Mouse (Mus musculus): ENCODE measurements around the gene Surf1. TPM values are rescaled to one million over a fixed set of nuclear protein-coding genes. Genes with fewer than 3 reads are reported as not detected.
"Not testable (repeated sequence)": the region's sequence is repeated elsewhere in the genome, so short reads cannot be mapped to it uniquely, and the experiment has no call there.

The Surf1 gene
- polyA plus RNA-seq, 1 experiment from 2014 or later, result 54.0 TPM

- 16% methylated on average over 7 of the region's 7 CpGs for WGBS
- Histone ChIP-seq H3K9ac (ENCODE audit: low read length) (peak overlapping the region; percentile 77), H3K27ac (ENCODE audit: low read depth, low read length) (peak overlapping the region; percentile 79), H3K4me2 (peak overlapping the region; percentile 81), H3K4me3 (ENCODE audit: low read depth, low read length) (peak overlapping the region; percentile 74), H3K9me3 (ENCODE audit: control insufficient read depth, low read length) (no peaks in the 10 kb centered on the region), H3K36me3 (ENCODE audit: control insufficient read depth, insufficient read depth, low read length) (peaks cover 21% of the 10 kb centered on the region), H3K4me1 (ENCODE audit: control insufficient read depth, insufficient read depth, low read length) (peaks cover 18% of the 10 kb centered on the region), H3K27me3 (ENCODE audit: control insufficient read depth, insufficient read depth, low read length) (no peaks in the 10 kb centered on the region)
- no peak for DNase-seq (ENCODE audit: low spot score, missing footprints)
- no peak for ATAC-seq (ENCODE audit: low FRiP score)
These were observed 13.0 kb downstream of the Surf1 start for GRCm38 (mm10) chr2:26903311-26903710.

- H3K9ac ChIP-seq (ENCODE audit: low read length), result peak within 1 kb of the TSS; percentile 77
- H3K27me3 ChIP-seq (ENCODE audit: control insufficient read depth, insufficient read depth, low read length), result no peaks in the 10 kb centered on the region
- peak within 1 kb of the TSS; percentile 74 for H3K4me3 ChIP-seq (ENCODE audit: low read depth, low read length)
- under 1% methylated on average over 41 of the region's 41 CpGs for WGBS
- ATAC-seq (ENCODE audit: low FRiP score) (peak; percentile 96), DNase-seq (ENCODE audit: low spot score, missing footprints) (peak; percentile 98)
- peaks cover 18% of the 10 kb centered on the region for H3K4me1 ChIP-seq (ENCODE audit: control insufficient read depth, insufficient read depth, low read length)
- peak within 1 kb of the TSS; percentile 79 for H3K27ac ChIP-seq (ENCODE audit: low read depth, low read length)
- peaks cover 21% of the 10 kb centered on the region for H3K36me3 ChIP-seq (ENCODE audit: control insufficient read depth, insufficient read depth, low read length)
- no peaks in the 10 kb centered on the region for H3K9me3 ChIP-seq (ENCODE audit: control insufficient read depth, low read length)
- peak within 1 kb of the TSS; percentile 81 for H3K4me2 ChIP-seq
These were observed 13.7 kb downstream of the Surf1 start, which contains the start of gene Surf6 for GRCm38 (mm10) chr2:26902467-26903220. Surf6 (minus strand) TSS chr2:26902879.

GRCm38 (mm10) chr2:26901834-26902400 is 14.4 kb downstream of the Surf1 start:
- Histone ChIP-seq H3K4me1 (ENCODE audit: control insufficient read depth, insufficient read depth, low read length) (peaks cover 18% of the 10 kb centered on the region), H3K27ac (ENCODE audit: low read depth, low read length) (no peak overlapping the region), H3K9me3 (ENCODE audit: control insufficient read depth, low read length) (no peaks in the 10 kb centered on the region), H3K27me3 (ENCODE audit: control insufficient read depth, insufficient read depth, low read length) (no peaks in the 10 kb centered on the region), H3K4me3 (ENCODE audit: low read depth, low read length) (peak overlapping the region; percentile 74), H3K9ac (ENCODE audit: low read length) (peak overlapping the region; percentile 77), H3K4me2 (peak overlapping the region; percentile 81), H3K36me3 (ENCODE audit: control insufficient read depth, insufficient read depth, low read length) (peaks cover 22% of the 10 kb centered on the region)
- ATAC-seq (ENCODE audit: low FRiP score), result no peak
- DNase-seq (ENCODE audit: low spot score, missing footprints), result peak; percentile 69
- 14% methylated on average over 7 of the region's 7 CpGs for WGBS

- Histone ChIP-seq H3K27ac (ENCODE audit: low read depth, low read length) (no peak overlapping the region), H3K27me3 (ENCODE audit: control insufficient read depth, insufficient read depth, low read length) (no peaks in the 10 kb centered on the region), H3K4me2 (no peak overlapping the region), H3K36me3 (ENCODE audit: control insufficient read depth, insufficient read depth, low read length) (peaks cover 17% of the 10 kb centered on the region), H3K9me3 (ENCODE audit: control insufficient read depth, low read length) (no peaks in the 10 kb centered on the region), H3K9ac (ENCODE audit: low read length) (no peak overlapping the region), H3K4me3 (ENCODE audit: low read depth, low read length) (no peak overlapping the region), H3K4me1 (ENCODE audit: control insufficient read depth, insufficient read depth, low read length) (peaks cover 18% of the 10 kb centered on the region)
- WGBS, result 71% methylated on average over 1 of the region's 1 CpGs
- ATAC-seq (ENCODE audit: low FRiP score) (no peak), DNase-seq (ENCODE audit: low spot score, missing footprints) (no peak)
These were observed 15.6 kb downstream of the Surf1 start for GRCm38 (mm10) chr2:26900731-26901130.

GRCm38 (mm10) chr2:26895898-26896297 is 20.4 kb downstream of the Surf1 start:
- H3K4me1 ChIP-seq (ENCODE audit: control insufficient read depth, insufficient read depth, low read length), result no peaks in the 10 kb centered on the region
- no peak overlapping the region for H3K4me3 ChIP-seq (ENCODE audit: low read depth, low read length)
- peaks cover 36% of the 10 kb centered on the region for H3K36me3 ChIP-seq (ENCODE audit: control insufficient read depth, insufficient read depth, low read length)
- H3K9ac ChIP-seq (ENCODE audit: low read length), result no peak overlapping the region
- DNase-seq (ENCODE audit: low spot score, missing footprints) (no peak), ATAC-seq (ENCODE audit: low FRiP score) (no peak)
- no peaks in the 10 kb centered on the region for H3K27me3 ChIP-seq (ENCODE audit: control insufficient read depth, insufficient read depth, low read length)
- no peak overlapping the region for H3K4me2 ChIP-seq
- H3K27ac ChIP-seq (ENCODE audit: low read depth, low read length), result no peak overlapping the region
- WGBS, result 90% methylated on average over 4 of the region's 4 CpGs
- H3K9me3 ChIP-seq (ENCODE audit: control insufficient read depth, low read length), result no peaks in the 10 kb centered on the region

GRCm38 (mm10) chr2:26886170-26886569 is 30.2 kb downstream of the Surf1 start:
- not testable (repeated sequence) for H3K36me3 ChIP-seq (ENCODE audit: control insufficient read depth, insufficient read depth, low read length); H3K27me3 ChIP-seq (ENCODE audit: control insufficient read depth, insufficient read depth, low read length); DNase-seq (ENCODE audit: low spot score, missing footprints); H3K4me3 ChIP-seq (ENCODE audit: low read depth, low read length); H3K9me3 ChIP-seq (ENCODE audit: control insufficient read depth, low read length); H3K4me1 ChIP-seq (ENCODE audit: control insufficient read depth, insufficient read depth, low read length); H3K4me2 ChIP-seq; ATAC-seq (ENCODE audit: low FRiP score); H3K27ac ChIP-seq (ENCODE audit: low read depth, low read length); H3K9ac ChIP-seq (ENCODE audit: low read length)
- WGBS, result 56% methylated on average over 4 of the region's 4 CpGs

- not testable (repeated sequence) for H3K9me3 ChIP-seq (ENCODE audit: control insufficient read depth, low read length); ATAC-seq (ENCODE audit: low FRiP score); H3K36me3 ChIP-seq (ENCODE audit: control insufficient read depth, insufficient read depth, low read length); H3K27ac ChIP-seq (ENCODE audit: low read depth, low read length); H3K4me2 ChIP-seq; H3K9ac ChIP-seq (ENCODE audit: low read length); DNase-seq (ENCODE audit: low spot score, missing footprints); H3K4me1 ChIP-seq (ENCODE audit: control insufficient read depth, insufficient read depth, low read length); H3K4me3 ChIP-seq (ENCODE audit: low read depth, low read length); H3K27me3 ChIP-seq (ENCODE audit: control insufficient read depth, insufficient read depth, low read length)
- WGBS, result 75% methylated on average over 2 of the region's 2 CpGs
These were observed 30.8 kb downstream of the Surf1 start for GRCm38 (mm10) chr2:26885541-26885940.

- no peak overlapping the region for H3K4me3 ChIP-seq (ENCODE audit: low read depth, low read length)
- no peaks in the 10 kb centered on the region for H3K4me1 ChIP-seq (ENCODE audit: control insufficient read depth, insufficient read depth, low read length)
- no peak overlapping the region for H3K4me2 ChIP-seq
- ATAC-seq (ENCODE audit: low FRiP score) (no peak), DNase-seq (ENCODE audit: low spot score, missing footprints) (no peak)
- H3K9ac ChIP-seq (ENCODE audit: low read length), result no peak overlapping the region
- H3K36me3 ChIP-seq (ENCODE audit: control insufficient read depth, insufficient read depth, low read length), result no peaks in the 10 kb centered on the region
- H3K27ac ChIP-seq (ENCODE audit: low read depth, low read length), result no peak overlapping the region
- no peaks in the 10 kb centered on the region for H3K9me3 ChIP-seq (ENCODE audit: control insufficient read depth, low read length)
- no peaks in the 10 kb centered on the region for H3K27me3 ChIP-seq (ENCODE audit: control insufficient read depth, insufficient read depth, low read length)
These were observed 37.8 kb downstream of the Surf1 start for GRCm38 (mm10) chr2:26878571-26878970.

- Histone ChIP-seq H3K9me3 (ENCODE audit: control insufficient read depth, low read length) (no peaks in the 10 kb centered on the region), H3K4me2 (no peak overlapping the region), H3K27ac (ENCODE audit: low read depth, low read length) (no peak overlapping the region), H3K4me1 (ENCODE audit: control insufficient read depth, insufficient read depth, low read length) (no peaks in the 10 kb centered on the region), H3K4me3 (ENCODE audit: low read depth, low read length) (no peak overlapping the region), H3K36me3 (ENCODE audit: control insufficient read depth, insufficient read depth, low read length) (no peaks in the 10 kb centered on the region), H3K27me3 (ENCODE audit: control insufficient read depth, insufficient read depth, low read length) (no peaks in the 10 kb centered on the region), H3K9ac (ENCODE audit: low read length) (no peak overlapping the region)
- DNase-seq (ENCODE audit: low spot score, missing footprints) (no peak), ATAC-seq (ENCODE audit: low FRiP score) (no peak)
- 66% methylated on average over 6 of the region's 6 CpGs for WGBS
These were observed 45.7 kb downstream of the Surf1 start for GRCm38 (mm10) chr2:26870666-26871065.

Data from midbrain, embryonic 11.5 days (tissue).